ENCODE assay signal across 17 mouse cellular contexts in genomic region chr8:125159387-125159786, GRCm38 (mm10).
"Had no signal": no experiment of that assay in that cellular context is flagged by ENCODE, and none has a peak within 500 bp of the region (broad histone marks: within the 10 kb centered on the region; RNA-seq: fewer than 3 reads in every experiment).

No protein-coding gene starts in this region.

- DNase-seq: kidney, adult 11 months; kidney, adult 9 months; kidney, postnatal 36 days; layer of hippocampus, adult 9-11 months; layer of hippocampus, postnatal 36 days; lung, embryonic 14.5 days; lung, postnatal 10 days; lung, postnatal 4 days; retina, postnatal 1 day; right cerebral cortex, postnatal 4 days; spleen, adult 18-20 months; thymus, postnatal 36 days had no signal

- H3K9ac ChIP-seq: limb, embryonic 15.5 days; liver, embryonic 12.5 days; lung, embryonic 14.5 days; stomach, embryonic 15.5 days had no signal

- H3K4me3 ChIP-seq: limb, embryonic 15.5 days; liver, embryonic 12.5 days; myocyte; stomach, embryonic 15.5 days had no signal

- H3K4me1 ChIP-seq: liver, embryonic 12.5 days; stomach, embryonic 15.5 days had no signal

- H3K9me3 ChIP-seq: limb, embryonic 15.5 days; liver, embryonic 12.5 days; stomach, embryonic 15.5 days had no signal

- H3K27ac ChIP-seq: kidney, postnatal 0 days; limb, embryonic 15.5 days; liver, embryonic 12.5 days; stomach, embryonic 15.5 days had no signal

- H3K36me3 ChIP-seq: limb, embryonic 15.5 days; liver, embryonic 12.5 days; stomach, embryonic 15.5 days had no signal

- H3K27me3 ChIP-seq: stomach, embryonic 15.5 days had no signal

- H3K4me2 ChIP-seq: limb, embryonic 15.5 days; liver, embryonic 12.5 days; lung, embryonic 14.5 days; stomach, embryonic 15.5 days had no signal

- ATAC-seq: liver, embryonic 12.5 days had no signal
